Mouse (Mus musculus) lung, embryonic 14.5 days (tissue): Measurements from ENCODE around the gene Themis3. TPM values are rescaled to one million over a fixed set of nuclear protein-coding genes. Genes with fewer than 3 reads are reported as not detected.

Experiments used
- ATAC-seq: fragments of 200-750 bp; cut with Nextera tagmentation; 2 replicates; pipeline ENCODE4 v1.8.0; 2017; ENCODE audit warnings: mild to moderate bottlenecking, moderate TSS enrichment, moderate library complexity; ENCODE audit not compliant: insufficient read depth
- DNase-seq: peaks from one replicate; pipeline ENCODE4 v3.0.0-alpha.2; 2015
- H3K27ac ChIP-seq: fragments of 300-500 bp; sonication (generic); 2 replicates; pipeline ENCODE4 v1.5.1; 2014; ENCODE audit warnings: low read depth, mild to moderate bottlenecking, moderate library complexity
- H3K27me3 ChIP-seq: fragments of 300-500 bp; sonication (generic); 2 replicates; pipeline ENCODE4 v1.6.1; 2014; ENCODE audit warnings: low read length, control low read depth; ENCODE audit not compliant: insufficient read depth
- H3K36me3 ChIP-seq: fragments of 300-500 bp; sonication (generic); 2 replicates; pipeline ENCODE4 v1.6.1; 2014; ENCODE audit warnings: control low read depth; ENCODE audit not compliant: insufficient read depth
- H3K4me1 ChIP-seq: fragments of 300-500 bp; sonication (generic); 2 replicates; pipeline ENCODE4 v1.6.1; 2014; ENCODE audit warnings: antibody characterized with exemption, control low read depth; ENCODE audit not compliant: insufficient read depth
- H3K4me2 ChIP-seq: fragments of 300-500 bp; sonication (generic); 2 replicates; pipeline ENCODE4 v1.6.1; 2014; ENCODE audit warnings: mild to moderate bottlenecking
- H3K4me3 ChIP-seq: fragments of 300-500 bp; sonication (generic); 2 replicates; pipeline ENCODE4 v1.5.1; 2014; ENCODE audit warnings: low read depth, low read length
- H3K9ac ChIP-seq: fragments of 300-500 bp; sonication (generic); 2 replicates; pipeline ENCODE4 v1.6.1; 2014
- H3K9me3 ChIP-seq: fragments of 300-500 bp; sonication (generic); 2 replicates; pipeline ENCODE4 v1.6.1; 2016; ENCODE audit warnings: low read depth, low read length, control low read depth
- CTCF ChIP-seq: IDR thresholded peaks from 2 replicates; pipeline ENCODE4 v1.5.1; 2016; ENCODE audit warnings: antibody characterized with exemption, low read depth
- WGBS: fragments of 180-500 bp; shearing (Covaris S2); extraction: QIAGEN DNeasy Blood & Tissue Kit; methylation state at CpG from one replicate; pipeline ENCODE4 v1.1.7; 2014; 5-methylcytosine and 5-hydroxymethylcytosine counted together
- polyA plus RNA-seq: library from polyadenylated mRNA; unstranded; fragments of >200 nt; fragmentation: Nextera tagmentation; extraction: Ambion mirVana; gene quantifications from 2 replicates; pipeline ENCODE4 v1.2.1, GENCODE M21; 2014

Gene Themis3
- polyA plus RNA-seq, 1 experiment from 2014 or later = 0.16 TPM

DNA sequence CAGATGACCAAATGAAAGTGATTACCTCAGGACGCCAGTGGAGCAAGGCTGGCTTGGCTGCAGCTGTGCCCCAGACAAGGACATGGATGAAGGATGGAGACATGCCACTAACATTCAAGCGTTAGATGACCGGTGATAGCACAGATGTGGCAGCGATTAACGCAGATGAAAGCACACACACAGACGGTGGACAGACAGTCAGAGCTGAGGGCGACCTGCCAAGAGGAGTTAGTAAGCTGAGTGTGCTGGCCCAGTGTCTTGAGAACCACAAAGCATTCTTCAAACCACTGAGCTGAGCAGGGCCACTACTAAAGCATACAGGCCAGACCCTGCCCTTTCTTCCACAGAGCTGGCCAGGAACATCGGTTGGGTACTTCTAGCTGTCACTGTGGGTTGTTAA is 89.5 kb downstream of the Themis3 start:
- WGBS = 78% methylated on average over 8 of the region's 8 CpGs
- ATAC-seq (no peak), DNase-seq (peak; percentile 42)
- Histone ChIP-seq H3K4me3 (no peak overlapping the region), H3K4me1 (no peaks in the 10 kb centered on the region; the same call in 1 of the 2 replicates), H3K4me2 (no peak overlapping the region), H3K27me3 (no peaks in the 10 kb centered on the region), H3K27ac (no peak overlapping the region), H3K9ac (no peak overlapping the region), H3K9me3 (no peaks in the 10 kb centered on the region), H3K36me3 (peaks cover 46% of the 10 kb centered on the region)
- no peak for TF ChIP-seq CTCF

Other genes with a start within 250 kb of the Themis3 start
- gene Mtcl1, start 144.9 kb downstream of the Themis3 start, polyA plus RNA-seq = 10.7 and 14.3 TPM in 2 replicates
- 67.4 and 71.5 TPM in 2 replicates for gene Rab12, start 74.9 kb downstream of the Themis3 start, polyA plus RNA-seq